Mouse (Mus musculus) hindbrain, embryonic 12.5 days (tissue): ENCODE data around the gene Pkm. TPM values are rescaled to one million over a fixed set of nuclear protein-coding genes. Genes with fewer than 3 reads are reported as not detected.
A peak's percentile ranks its signal among the peaks of the same experiment; 100 is the strongest.

Experiments
- ATAC-seq: fragments of 200-750 bp; cut with Nextera tagmentation; 2 replicates; pipeline ENCODE4 v1.8.0; 2017; ENCODE audit warnings: moderate TSS enrichment; ENCODE audit not compliant: low FRiP score
- H3K27ac ChIP-seq: fragments of 300-500 bp; sonication (generic); 2 replicates; pipeline ENCODE4 v1.5.1; 2016; ENCODE audit warnings: mild to moderate bottlenecking
- H3K27me3 ChIP-seq: fragments of 300-500 bp; sonication (generic); 2 replicates; pipeline ENCODE4 v1.6.1; 2016; ENCODE audit warnings: mild to moderate bottlenecking
- H3K36me3 ChIP-seq: fragments of 300-500 bp; sonication (generic); 2 replicates; pipeline ENCODE4 v1.6.1; 2016; ENCODE audit warnings: mild to moderate bottlenecking
- H3K4me1 ChIP-seq: fragments of 300-500 bp; sonication (generic); 2 replicates; pipeline ENCODE4 v1.6.1; 2016
- H3K4me2 ChIP-seq: fragments of 300-500 bp; sonication (generic); replicated peaks from 2 replicates; pipeline ENCODE4 v1.6.1; 2016; ENCODE audit warnings: mild to moderate bottlenecking
- H3K4me3 ChIP-seq: fragments of 300-500 bp; sonication (generic); 2 replicates; pipeline ENCODE4 v1.5.1; 2016; ENCODE audit warnings: mild to moderate bottlenecking
- H3K9ac ChIP-seq: fragments of 300-500 bp; sonication (generic); 2 replicates; pipeline ENCODE4 v1.6.1; 2016; ENCODE audit warnings: mild to moderate bottlenecking, moderate library complexity
- H3K9me3 ChIP-seq: fragments of 300-500 bp; sonication (generic); replicated peaks from 2 replicates; pipeline ENCODE4 v1.6.1; 2016; ENCODE audit warnings: mild to moderate bottlenecking
- WGBS: fragments of 180-500 bp; shearing (Covaris S2); methylation state at CpG from one replicate; pipeline ENCODE4 v1.1.7; 2016; 5-methylcytosine and 5-hydroxymethylcytosine counted together
- polyA plus RNA-seq: library from polyadenylated mRNA; unstranded; fragments of >200 nt; fragmentation: Nextera tagmentation; extraction: Ambion mirVana; gene quantifications from 2 replicates; pipeline ENCODE4 v1.2.1, GENCODE M21; 2016

Pkm gene
- polyA plus RNA-seq, 1 experiment from 2014 or later, result 1,486 TPM

DNA sequence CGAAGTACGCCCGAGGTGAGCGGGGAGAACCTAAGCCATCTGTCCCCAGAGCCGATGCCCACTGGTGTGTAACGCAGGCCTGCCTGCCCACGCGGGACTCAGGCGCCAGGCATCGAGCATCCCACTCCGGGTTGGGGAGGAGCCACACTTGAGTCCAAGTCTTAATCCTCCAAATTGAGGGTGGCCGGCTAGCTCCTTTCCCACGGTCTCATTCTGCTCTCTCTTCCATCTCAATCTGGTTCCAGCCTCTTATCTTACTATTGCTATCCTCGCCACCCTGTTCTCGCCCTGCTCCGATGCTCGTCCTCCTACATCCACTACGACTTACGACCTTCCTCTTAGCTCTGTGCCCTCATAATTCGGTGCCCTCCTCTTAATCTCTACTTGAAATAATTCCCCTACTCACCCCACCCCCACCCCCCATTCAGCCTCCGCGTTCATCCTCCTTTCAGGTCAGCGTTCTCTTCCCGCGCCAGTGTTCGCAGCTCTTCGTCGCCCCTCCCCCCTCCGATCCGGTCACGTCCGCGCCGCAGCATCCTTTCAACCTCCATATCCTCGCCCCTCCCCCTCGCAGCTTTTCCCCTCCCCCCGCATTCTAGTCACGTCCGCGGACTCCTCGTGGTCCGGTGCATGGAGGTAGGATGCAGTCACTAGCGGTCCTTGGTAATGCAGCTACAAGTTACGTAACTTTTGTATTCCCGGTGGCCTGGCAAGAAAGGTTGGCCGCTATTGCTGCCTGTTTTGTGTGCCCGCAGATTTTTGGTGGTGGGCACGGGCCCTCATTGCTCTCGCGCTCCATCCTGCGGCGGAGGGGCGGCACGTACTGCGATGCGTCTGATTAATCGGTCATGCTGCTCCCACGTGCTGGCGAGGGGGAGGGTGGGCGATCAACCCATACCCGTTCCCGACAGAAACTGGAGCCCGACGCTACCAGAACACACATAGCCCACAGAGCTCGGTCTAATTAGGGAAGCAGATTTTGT is 758 bp downstream of the Pkm start:
- H3K9ac ChIP-seq, result peak overlapping the region; percentile 94
- peak overlapping the region; percentile 82 for H3K4me3 ChIP-seq
- peak overlapping the region; percentile 89 for H3K4me2 ChIP-seq
- peaks cover 20% of the 10 kb centered on the region for H3K36me3 ChIP-seq
- ATAC-seq, result peak; percentile 71
- H3K9me3 ChIP-seq, result no peaks in the 10 kb centered on the region
- H3K4me1 ChIP-seq, result peaks cover 42% of the 10 kb centered on the region
- H3K27me3 ChIP-seq, result no peaks in the 10 kb centered on the region
- peak overlapping the region; percentile 99 for H3K27ac ChIP-seq
- WGBS, result under 1% methylated on average over 64 of the region's 65 CpGs

DNA sequence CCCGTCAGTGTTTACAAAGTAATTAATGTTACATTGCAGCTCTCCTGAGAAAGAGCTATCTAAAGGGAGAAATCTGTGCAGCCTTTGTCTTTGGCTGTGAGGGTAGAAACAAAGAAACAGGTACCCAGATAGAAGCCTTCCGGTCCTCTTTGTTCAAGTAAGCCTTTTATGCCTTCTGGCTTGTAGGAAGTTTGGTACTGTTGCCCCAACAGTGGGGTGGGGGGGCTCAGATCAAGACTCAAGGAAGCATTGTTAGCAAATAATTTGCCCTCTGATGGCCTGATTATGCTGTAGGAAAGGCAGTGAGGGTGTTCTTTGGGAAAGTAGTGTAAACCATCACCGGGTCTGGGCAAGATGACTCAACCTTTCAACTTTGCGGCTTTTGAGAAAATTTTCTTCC is 2.0 kb downstream of the Pkm start:
- peak overlapping the region; percentile 94 for H3K9ac ChIP-seq
- H3K27ac ChIP-seq, result peak overlapping the region; percentile 99
- no peaks in the 10 kb centered on the region for H3K9me3 ChIP-seq
- H3K36me3 ChIP-seq, result peaks cover 29% of the 10 kb centered on the region
- H3K4me2 ChIP-seq, result peak overlapping the region; percentile 89
- WGBS, result 6% methylated on average over 4 of the region's 4 CpGs
- no peak for ATAC-seq
- peak overlapping the region; percentile 82 for H3K4me3 ChIP-seq
- H3K4me1 ChIP-seq, result peaks cover 47% of the 10 kb centered on the region
- H3K27me3 ChIP-seq, result no peaks in the 10 kb centered on the region

DNA sequence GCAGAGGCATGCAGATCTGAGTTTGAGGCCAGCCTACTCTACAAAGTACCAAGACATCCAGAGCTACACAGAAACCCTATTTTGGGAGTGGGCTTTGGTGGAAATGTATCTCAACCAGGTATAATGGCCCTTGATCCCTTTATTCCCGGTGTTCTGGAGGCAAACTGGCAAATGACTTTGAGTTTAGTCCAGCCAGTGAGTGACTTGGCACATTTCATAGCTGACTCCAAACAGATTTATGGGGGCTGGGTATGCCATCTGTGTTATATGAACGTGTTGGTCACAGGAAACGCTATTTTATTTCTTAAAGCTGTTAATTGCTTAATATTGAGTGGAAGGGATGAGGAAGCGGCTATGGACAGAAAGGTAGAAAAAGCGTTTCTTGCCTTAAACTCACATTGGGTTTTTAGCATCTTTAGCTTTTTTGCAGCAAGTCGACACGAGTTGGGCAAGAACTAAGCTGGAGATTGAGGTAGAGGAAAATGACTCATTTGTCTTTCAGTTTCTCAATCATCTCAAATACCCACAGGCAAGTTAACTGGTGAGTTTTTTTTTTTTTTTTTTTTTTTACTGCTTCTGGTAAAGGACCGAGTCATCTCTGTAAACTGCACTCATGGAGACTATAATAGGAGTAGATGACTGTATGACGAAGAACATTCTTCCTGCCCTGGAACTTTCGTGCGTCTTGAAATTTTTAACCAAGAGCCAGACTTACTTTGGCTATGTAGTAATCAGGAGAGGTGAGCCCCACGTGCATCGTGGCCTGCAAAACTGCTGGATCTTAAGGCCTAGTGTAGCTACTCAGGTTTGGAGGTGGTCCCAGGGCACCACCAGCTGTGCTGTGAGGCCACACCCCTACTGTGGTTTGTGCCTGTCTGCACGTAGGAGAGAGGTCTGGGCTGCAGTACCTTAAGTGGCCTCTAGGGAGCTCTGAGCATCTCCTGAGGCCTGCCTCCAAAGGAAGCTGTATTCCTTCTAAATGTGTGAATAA is 3.2 kb downstream of the Pkm start:
- peaks cover 59% of the 10 kb centered on the region for H3K4me1 ChIP-seq
- no peaks in the 10 kb centered on the region for H3K9me3 ChIP-seq
- 24% methylated on average over 14 of the region's 14 CpGs for WGBS
- H3K9ac ChIP-seq, result peak overlapping the region; percentile 94
- peak overlapping the region; percentile 82 for H3K4me3 ChIP-seq
- H3K27ac ChIP-seq, result peak overlapping the region; percentile 99; the same call in 1 of the 2 replicates
- H3K27me3 ChIP-seq, result no peaks in the 10 kb centered on the region
- H3K36me3 ChIP-seq, result peaks cover 39% of the 10 kb centered on the region
- H3K4me2 ChIP-seq, result peak overlapping the region; percentile 89
- ATAC-seq, result no peak

DNA sequence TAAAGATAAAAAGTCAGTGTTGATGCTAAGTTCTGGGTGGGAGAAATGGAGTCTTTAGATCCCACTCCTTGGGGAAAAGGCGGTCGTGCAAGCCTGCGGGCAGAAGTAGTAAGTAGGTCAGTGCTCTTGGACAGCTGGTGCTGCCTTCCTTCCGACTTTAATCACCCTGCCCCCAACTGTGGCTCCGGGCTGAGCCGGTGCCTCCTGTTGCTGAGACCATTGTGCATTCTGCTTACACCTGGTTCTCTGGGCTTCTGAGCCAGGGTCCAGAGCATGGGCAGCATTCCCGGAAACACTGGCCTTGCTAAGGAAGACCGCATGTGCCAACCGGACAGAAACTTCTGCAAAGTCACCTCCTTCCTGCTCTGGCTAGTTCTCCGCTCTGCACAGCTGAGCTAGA is 4.3 kb downstream of the Pkm start:
- no peak overlapping the region for H3K4me3 ChIP-seq
- H3K4me1 ChIP-seq, result peaks cover 59% of the 10 kb centered on the region
- no peaks in the 10 kb centered on the region for H3K9me3 ChIP-seq
- H3K9ac ChIP-seq, result no peak overlapping the region
- H3K27me3 ChIP-seq, result no peaks in the 10 kb centered on the region
- WGBS, result 53% methylated on average over 10 of the region's 10 CpGs
- no peak for ATAC-seq
- H3K4me2 ChIP-seq, result peak overlapping the region; percentile 89
- no peak overlapping the region for H3K27ac ChIP-seq
- peaks cover 48% of the 10 kb centered on the region for H3K36me3 ChIP-seq

DNA sequence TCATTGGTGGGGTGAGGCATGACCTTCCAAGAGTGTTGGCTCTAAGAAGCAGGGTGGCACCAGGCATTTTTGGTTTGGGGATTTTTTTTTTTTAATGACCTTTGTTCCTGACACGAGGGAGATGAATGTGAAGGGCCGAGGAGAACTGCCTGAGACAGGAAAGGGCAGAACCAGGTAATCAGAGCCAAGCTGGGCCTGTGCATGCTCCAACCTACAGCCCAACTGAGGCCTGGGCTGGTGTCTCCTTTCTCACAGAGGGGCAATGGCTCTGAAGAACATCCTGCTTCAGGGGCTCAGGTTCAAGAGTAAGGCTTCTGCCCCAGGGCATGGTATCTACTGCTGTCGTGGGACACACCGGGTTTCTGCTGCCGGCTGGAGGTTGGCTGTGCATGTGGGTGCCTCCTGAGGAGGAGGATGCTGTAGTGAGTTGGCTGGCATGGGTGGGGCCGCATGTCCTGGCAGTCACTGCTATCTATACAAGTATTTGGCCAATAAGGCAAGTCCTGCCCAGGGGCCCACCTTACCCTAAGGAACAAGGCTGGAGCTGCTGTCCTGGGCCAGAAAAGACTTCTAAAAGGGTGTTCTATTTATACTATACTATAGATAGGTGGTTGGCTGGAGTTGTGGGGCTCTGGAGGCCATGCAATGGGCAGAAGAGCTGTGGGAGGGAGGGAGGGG is 5.3 kb downstream of the Pkm start:
- no peak overlapping the region for H3K27ac ChIP-seq
- H3K4me2 ChIP-seq, result peak overlapping the region; percentile 89
- no peak for ATAC-seq
- H3K36me3 ChIP-seq, result peaks cover 58% of the 10 kb centered on the region
- peaks cover 57% of the 10 kb centered on the region for H3K4me1 ChIP-seq
- 71% methylated on average over 6 of the region's 6 CpGs for WGBS
- no peak overlapping the region for H3K4me3 ChIP-seq
- H3K27me3 ChIP-seq, result no peaks in the 10 kb centered on the region
- no peak overlapping the region; the same call in 1 of the 2 replicates for H3K9ac ChIP-seq
- no peaks in the 10 kb centered on the region for H3K9me3 ChIP-seq

DNA sequence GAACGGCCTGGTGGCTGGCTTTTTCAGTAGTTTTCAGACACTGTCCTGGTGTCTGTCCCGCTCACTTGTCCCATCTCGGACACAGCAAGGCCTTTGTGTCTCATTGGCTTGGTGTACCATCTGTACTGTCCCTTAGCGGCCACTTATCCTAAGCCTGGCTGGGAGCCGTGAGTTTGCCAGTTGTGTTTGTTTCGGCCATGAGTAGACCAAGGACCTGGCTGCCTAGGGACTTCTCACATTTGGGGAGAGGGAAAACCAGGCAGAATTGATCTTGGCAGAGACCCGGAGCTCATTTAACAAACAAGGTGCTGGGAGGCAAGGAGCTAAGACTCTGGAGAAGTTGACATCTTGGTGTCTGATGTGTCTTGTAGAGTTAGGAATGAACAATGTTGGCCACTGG is 7.1 kb downstream of the Pkm start:
- H3K4me2 ChIP-seq, result no peak overlapping the region
- H3K9ac ChIP-seq, result no peak overlapping the region
- no peaks in the 10 kb centered on the region for H3K9me3 ChIP-seq
- ATAC-seq, result no peak
- peaks cover 76% of the 10 kb centered on the region for H3K36me3 ChIP-seq
- H3K27ac ChIP-seq, result no peak overlapping the region
- H3K27me3 ChIP-seq, result no peaks in the 10 kb centered on the region
- 90% methylated on average over 7 of the region's 7 CpGs for WGBS
- no peak overlapping the region for H3K4me3 ChIP-seq
- H3K4me1 ChIP-seq, result peaks cover 54% of the 10 kb centered on the region

DNA sequence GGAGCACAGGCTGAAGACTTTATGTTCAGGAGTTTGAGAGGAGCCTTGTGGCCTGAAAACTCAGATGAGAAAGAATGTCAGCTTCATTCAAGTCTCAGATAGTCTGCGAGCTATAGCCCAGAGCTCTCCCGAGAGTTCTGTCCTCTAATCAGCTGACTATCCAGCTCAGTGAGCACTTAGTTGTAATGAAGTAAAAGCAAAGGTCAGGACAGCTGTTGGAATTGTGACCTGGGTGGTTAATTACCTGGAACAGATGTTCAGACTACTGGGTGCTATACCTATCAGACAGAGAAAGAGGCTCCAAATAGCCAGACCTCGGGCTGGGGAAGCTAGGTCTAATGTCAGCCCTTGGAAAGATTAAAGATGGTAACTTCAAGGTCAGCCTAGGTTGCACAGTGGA is 7.8 kb downstream of the Pkm start:
- Histone ChIP-seq H3K27ac (no peak overlapping the region), H3K4me3 (no peak overlapping the region), H3K4me2 (no peak overlapping the region), H3K4me1 (peaks cover 47% of the 10 kb centered on the region), H3K36me3 (peaks cover 84% of the 10 kb centered on the region), H3K27me3 (no peaks in the 10 kb centered on the region), H3K9me3 (no peaks in the 10 kb centered on the region), H3K9ac (no peak overlapping the region)
- 62% methylated on average over 3 of the region's 3 CpGs for WGBS
- ATAC-seq, result no peak

DNA sequence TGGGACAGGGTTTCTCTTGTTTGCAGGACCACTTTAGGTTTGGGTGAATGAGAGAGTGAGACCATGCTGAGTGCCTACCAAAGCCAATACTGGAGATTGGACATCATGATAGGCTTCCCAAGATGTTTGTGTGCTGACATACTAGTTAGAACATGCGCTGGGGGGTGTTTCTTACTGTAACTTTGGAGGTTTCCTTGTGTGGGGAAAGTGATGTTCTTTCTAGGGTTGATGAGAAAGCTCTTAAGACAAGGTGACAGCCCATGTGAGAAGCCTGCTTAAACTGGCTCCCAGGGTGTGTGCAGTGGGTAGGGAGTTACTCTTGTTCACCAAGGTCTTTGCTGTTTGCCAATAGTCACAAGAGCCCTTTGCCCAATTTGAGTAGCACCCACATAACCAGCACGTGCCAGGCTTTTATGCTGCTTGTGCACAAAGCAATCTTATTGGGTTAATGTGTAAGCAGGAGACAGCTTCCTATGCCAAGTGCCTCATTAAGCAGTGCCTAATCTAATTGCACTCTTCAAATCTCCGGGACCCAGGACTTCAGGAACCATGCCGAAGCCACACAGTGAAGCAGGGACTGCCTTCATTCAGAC is 8.6 kb downstream of the Pkm start:
- peaks cover 89% of the 10 kb centered on the region for H3K36me3 ChIP-seq
- no peak overlapping the region for H3K9ac ChIP-seq
- H3K4me3 ChIP-seq, result no peak overlapping the region

DNA sequence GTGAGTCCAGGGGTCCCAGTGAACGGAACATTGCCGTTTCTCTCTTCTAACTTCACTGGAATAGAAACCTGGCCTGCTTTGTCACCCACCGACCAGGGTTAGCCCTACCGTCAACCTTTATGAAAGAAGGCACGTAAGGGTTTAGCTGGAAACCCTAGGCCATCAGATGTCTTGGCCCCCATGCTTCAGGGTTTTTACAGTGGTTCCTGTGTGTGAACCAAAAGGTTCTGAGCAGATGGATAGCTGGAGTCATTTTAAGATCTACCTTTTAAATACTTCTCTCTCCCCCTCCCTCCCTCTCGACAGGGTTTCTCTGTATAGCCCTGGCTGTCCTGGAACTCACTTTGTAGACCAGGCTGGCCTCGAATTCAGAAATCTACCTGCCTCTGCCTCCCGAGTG is 9.8 kb downstream of the Pkm start:
- Histone ChIP-seq H3K9ac (no peak overlapping the region), H3K36me3 (peaks cover 92% of the 10 kb centered on the region), H3K9me3 (no peaks in the 10 kb centered on the region), H3K4me2 (no peak overlapping the region), H3K27ac (no peak overlapping the region), H3K27me3 (no peaks in the 10 kb centered on the region), H3K4me1 (peaks cover 26% of the 10 kb centered on the region), H3K4me3 (no peak overlapping the region)
- no peak for ATAC-seq
- WGBS, result 88% methylated on average over 8 of the region's 8 CpGs

More for the DNA sequence above, 8.6 kb downstream of the Pkm start:
- Histone ChIP-seq H3K9me3 (no peaks in the 10 kb centered on the region), H3K27me3 (no peaks in the 10 kb centered on the region), H3K27ac (no peak overlapping the region), H3K4me1 (peaks cover 39% of the 10 kb centered on the region), H3K4me2 (no peak overlapping the region)
- no peak for ATAC-seq
- WGBS, result 84% methylated on average over 4 of the region's 4 CpGs

DNA sequence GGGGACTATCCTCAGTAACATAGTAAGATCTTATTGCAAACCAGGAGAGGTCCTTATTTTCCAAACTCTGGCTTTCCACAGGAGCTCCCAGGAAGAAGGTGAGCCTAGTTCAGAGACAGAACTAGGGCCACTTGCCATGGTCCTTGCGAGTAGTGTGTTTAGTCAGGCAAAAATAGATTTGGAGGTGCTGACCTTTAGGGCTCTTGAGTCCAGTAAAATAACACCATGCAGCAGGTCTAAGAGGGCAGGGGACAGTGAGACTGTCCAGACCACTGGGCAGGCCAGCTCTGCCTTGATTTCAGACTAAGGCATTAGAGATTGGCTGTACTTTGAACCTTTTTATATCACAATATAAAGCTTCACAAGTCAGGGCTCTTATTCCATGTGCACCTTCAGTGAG is 10.6 kb downstream of the Pkm start:
- H3K4me3 ChIP-seq, result no peak overlapping the region
- H3K4me2 ChIP-seq, result no peak overlapping the region
- ATAC-seq, result no peak
- H3K36me3 ChIP-seq, result peaks cover 93% of the 10 kb centered on the region
- no peak overlapping the region for H3K9ac ChIP-seq
- H3K4me1 ChIP-seq, result peaks cover 18% of the 10 kb centered on the region
- WGBS, result 87% methylated on average over 1 of the region's 1 CpGs
- H3K27ac ChIP-seq, result no peak overlapping the region
- H3K9me3 ChIP-seq, result no peaks in the 10 kb centered on the region
- H3K27me3 ChIP-seq, result no peaks in the 10 kb centered on the region

DNA sequence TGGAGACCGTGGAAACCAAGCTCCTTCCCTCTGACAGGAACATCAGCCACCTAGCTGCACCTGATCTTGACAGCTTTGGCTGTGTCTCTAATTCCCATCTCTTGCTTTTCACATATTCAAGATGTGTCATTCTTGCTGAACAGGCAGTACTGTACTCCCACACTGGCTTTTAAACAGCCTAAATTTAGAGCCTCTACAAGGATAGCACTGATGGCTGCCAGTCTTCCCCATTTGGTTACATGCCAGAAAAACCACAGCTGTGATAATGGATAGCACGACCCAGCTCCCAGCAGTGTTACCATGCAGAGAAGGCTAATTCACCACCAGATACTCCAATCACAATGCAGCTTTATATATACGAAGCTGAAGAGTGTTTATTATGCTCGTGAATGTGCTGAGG is 11.1 kb downstream of the Pkm start:
- Histone ChIP-seq H3K4me2 (no peak overlapping the region), H3K4me1 (peaks cover 17% of the 10 kb centered on the region), H3K9ac (no peak overlapping the region), H3K36me3 (peaks cover 95% of the 10 kb centered on the region), H3K4me3 (no peak overlapping the region), H3K9me3 (no peaks in the 10 kb centered on the region), H3K27ac (no peak overlapping the region), H3K27me3 (no peaks in the 10 kb centered on the region)
- no peak for ATAC-seq
- WGBS, result 77% methylated on average over 4 of the region's 4 CpGs
